Mouse (Mus musculus): ENCODE results near the gene Gnaq. TPM values are rescaled to one million over a fixed set of nuclear protein-coding genes. Genes with fewer than 3 reads are reported as not detected.

Gene Gnaq
- total and polyA plus RNA-seq, 2 experiments from 2014 or later, result 89.3 to 120 TPM

DNA sequence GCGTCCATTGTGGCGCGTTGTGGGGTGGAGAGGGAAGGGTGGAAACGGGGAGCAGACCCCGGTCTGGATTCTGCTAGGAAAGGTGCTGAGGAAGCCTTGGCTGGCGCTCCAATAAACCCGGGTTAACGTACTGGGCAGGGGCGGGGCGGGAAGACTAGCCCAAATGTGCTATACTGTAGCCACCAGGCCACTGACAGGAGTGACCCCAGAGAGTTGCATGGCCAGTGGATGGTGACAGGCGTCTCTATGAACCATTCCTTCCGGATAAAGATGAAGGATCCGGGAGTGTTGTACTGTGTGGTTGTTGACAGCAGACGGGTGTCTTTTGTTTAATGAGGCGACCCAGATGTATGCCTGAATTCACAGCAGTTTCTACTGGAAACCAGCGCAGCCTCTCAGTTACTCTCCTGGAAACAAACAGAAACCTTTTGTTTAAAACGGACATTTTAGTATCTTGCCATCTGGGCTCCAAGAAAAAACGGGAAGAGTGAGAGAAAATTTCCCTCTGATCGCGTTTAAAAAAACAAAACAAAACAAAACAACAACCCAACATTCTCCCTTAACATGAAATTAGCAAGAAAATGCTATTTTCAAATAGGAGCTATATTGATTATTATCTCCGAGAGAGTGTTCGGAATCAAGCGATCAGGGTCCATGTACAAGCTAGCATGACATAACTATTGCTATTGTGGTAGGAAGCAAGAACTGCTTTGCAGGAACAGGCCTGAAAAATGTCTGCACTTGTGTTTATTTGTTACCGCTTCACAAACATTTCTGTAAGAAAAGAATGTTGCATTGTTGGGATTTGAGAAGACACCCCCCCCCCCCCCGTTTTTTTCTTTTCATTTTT, 1.3 kb downstream of the Gnaq start:
- DNase-seq (ENCODE audit: low spot score) (peak; percentile 56), ATAC-seq (ENCODE audit: low FRiP score) (peak; percentile 36; the same call in 1 of the 2 replicates)
- Histone ChIP-seq H3K4me2 (ENCODE audit: low read depth, low read length, poor library complexity, severe bottlenecking) (peak overlapping the region; percentile 72), H3K4me1 (ENCODE audit: insufficient read depth, low read length) (peaks cover 6% of the 10 kb centered on the region; the same call in 1 of the 2 replicates), H3K27ac (ENCODE audit: low read depth, low read length) (peak overlapping the region; percentile 99), H3K4me3 (ENCODE audit: low read depth, low read length) (peak overlapping the region; percentile 90), H3K36me3 (ENCODE audit: insufficient read depth, low read length) (no peaks in the 10 kb centered on the region), H3K9me3 (ENCODE audit: low read length) (no peaks in the 10 kb centered on the region), H3K9ac (replicated peaks; ENCODE audit: low read length, poor library complexity, severe bottlenecking) (peak overlapping the region; percentile 99), H3K27me3 (ENCODE audit: insufficient read depth, low read length) (no peaks in the 10 kb centered on the region)
- no peak; the same call in 1 of the 2 replicates for TF ChIP-seq CTCF (IDR thresholded peaks at IDR 0.05)
- 4% methylated on average over 25 of the region's 25 CpGs for WGBS

DNA sequence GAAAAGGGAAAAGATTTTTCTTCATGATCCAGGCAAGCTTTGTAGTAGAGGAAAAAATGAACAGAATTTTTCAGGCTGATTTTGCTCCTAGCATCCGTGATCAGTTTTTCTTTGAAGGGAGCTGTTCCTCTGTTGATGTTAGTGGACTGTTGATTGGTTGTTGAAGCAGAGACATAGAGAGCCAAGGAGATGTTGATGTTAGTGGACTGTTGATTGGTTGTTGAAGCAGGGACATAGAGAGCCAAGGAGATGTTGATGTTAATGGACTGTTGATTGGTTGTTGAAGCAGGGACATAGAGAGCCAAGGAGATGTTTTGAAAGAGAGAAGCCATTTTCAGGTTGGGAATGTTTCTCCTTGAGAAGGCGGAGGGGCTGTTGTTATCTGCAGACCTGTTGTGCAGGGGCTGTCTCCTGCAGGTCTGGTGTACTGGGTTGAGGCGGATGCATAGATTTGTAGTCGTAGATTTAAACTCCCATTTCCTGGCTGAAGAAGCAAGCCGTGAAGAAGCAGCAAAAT, 5.5 kb downstream of the Gnaq start:
- peaks cover 18% of the 10 kb centered on the region for H3K4me1 ChIP-seq (ENCODE audit: insufficient read depth, low read length)
- ATAC-seq (ENCODE audit: low FRiP score), result no peak
- peak overlapping the region; percentile 13; the same call in 1 of the 2 replicates for H3K4me2 ChIP-seq (ENCODE audit: low read depth, low read length, poor library complexity, severe bottlenecking)
- no peak overlapping the region for H3K27ac ChIP-seq (ENCODE audit: low read depth, low read length)
- no peak overlapping the region for H3K4me3 ChIP-seq (ENCODE audit: low read depth, low read length)
- no peaks in the 10 kb centered on the region for H3K9me3 ChIP-seq (ENCODE audit: low read length)
- no peaks in the 10 kb centered on the region for H3K27me3 ChIP-seq (ENCODE audit: insufficient read depth, low read length)
- H3K36me3 ChIP-seq (ENCODE audit: insufficient read depth, low read length), result no peaks in the 10 kb centered on the region
- WGBS, result 56% methylated on average over 5 of the region's 5 CpGs
- DNase-seq (ENCODE audit: low spot score), result peak; percentile 55
- no peak overlapping the region for H3K9ac ChIP-seq (replicated peaks; ENCODE audit: low read length, poor library complexity, severe bottlenecking)
- no peak for TF ChIP-seq CTCF (IDR thresholded peaks at IDR 0.05)

DNA sequence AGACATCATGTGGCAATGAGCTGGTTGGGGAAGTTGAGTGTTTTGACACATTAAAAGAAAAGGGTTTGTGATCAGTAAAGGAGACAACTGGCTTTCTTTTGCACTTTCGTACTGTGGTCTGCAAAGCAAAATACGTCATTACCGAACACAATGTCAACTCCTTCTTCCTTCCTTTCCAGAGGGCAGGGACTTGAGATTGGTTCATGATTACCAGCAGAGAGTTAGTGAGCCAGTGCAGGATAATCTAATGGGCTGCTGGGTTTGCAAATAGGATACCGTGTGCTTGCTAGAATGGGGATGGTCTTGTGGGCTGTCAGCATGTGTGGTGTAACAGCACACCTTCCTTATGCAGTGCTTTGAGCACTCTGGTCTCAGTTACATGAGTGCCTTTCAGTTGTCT, 8.1 kb downstream of the Gnaq start:
- 59% methylated on average over 4 of the region's 4 CpGs for WGBS
- no peak for ATAC-seq (ENCODE audit: low FRiP score)

DNA sequence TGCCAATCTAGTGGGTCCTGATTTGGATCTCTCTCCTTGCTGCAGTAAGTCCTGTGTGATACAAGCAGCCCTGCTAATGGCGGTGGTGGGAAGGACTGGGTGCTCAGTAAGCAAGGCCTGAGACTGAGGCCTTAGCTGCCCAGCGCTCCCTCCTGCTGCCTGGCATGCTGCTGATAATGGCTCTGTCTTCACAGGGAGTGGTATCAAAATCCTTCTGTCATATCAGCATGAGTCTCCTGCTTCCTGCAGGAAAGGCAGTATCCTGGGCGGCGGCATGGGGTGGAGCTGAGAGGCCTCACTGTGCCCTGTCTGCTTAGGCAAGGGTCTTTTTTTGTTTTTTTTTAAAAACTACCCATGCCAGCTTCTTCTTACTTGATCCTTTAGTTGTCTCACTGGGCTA, 9.2 kb downstream of the Gnaq start:
- H3K27me3 ChIP-seq (ENCODE audit: insufficient read depth, low read length), result no peaks in the 10 kb centered on the region
- no peak for DNase-seq (ENCODE audit: low spot score)
- no peak overlapping the region for H3K27ac ChIP-seq (ENCODE audit: low read depth, low read length)
- peaks cover 12% of the 10 kb centered on the region for H3K4me1 ChIP-seq (ENCODE audit: insufficient read depth, low read length)
- H3K9ac ChIP-seq (replicated peaks; ENCODE audit: low read length, poor library complexity, severe bottlenecking), result no peak overlapping the region; the same call in 1 of the 2 replicates
- no peak for ATAC-seq (ENCODE audit: low FRiP score)
- no peak overlapping the region; the same call in 1 of the 2 replicates for H3K4me2 ChIP-seq (ENCODE audit: low read depth, low read length, poor library complexity, severe bottlenecking)
- no peak overlapping the region for H3K4me3 ChIP-seq (ENCODE audit: low read depth, low read length)
- 78% methylated on average over 4 of the region's 4 CpGs for WGBS
- TF ChIP-seq CTCF (IDR thresholded peaks at IDR 0.05), result no peak
- no peaks in the 10 kb centered on the region for H3K9me3 ChIP-seq (ENCODE audit: low read length)
- no peaks in the 10 kb centered on the region for H3K36me3 ChIP-seq (ENCODE audit: insufficient read depth, low read length)

More for the DNA sequence above, 8.1 kb downstream of the Gnaq start:
- H3K4me2 ChIP-seq (ENCODE audit: low read depth, low read length, poor library complexity, severe bottlenecking), result no peak overlapping the region
- H3K27me3 ChIP-seq (ENCODE audit: insufficient read depth, low read length), result no peaks in the 10 kb centered on the region
- no peak overlapping the region for H3K27ac ChIP-seq (ENCODE audit: low read depth, low read length)
- no peak for TF ChIP-seq CTCF (IDR thresholded peaks at IDR 0.05)
- peaks cover 12% of the 10 kb centered on the region for H3K4me1 ChIP-seq (ENCODE audit: insufficient read depth, low read length)
- DNase-seq (ENCODE audit: low spot score), result no peak
- H3K36me3 ChIP-seq (ENCODE audit: insufficient read depth, low read length), result no peaks in the 10 kb centered on the region
- no peak overlapping the region for H3K9ac ChIP-seq (replicated peaks; ENCODE audit: low read length, poor library complexity, severe bottlenecking)
- no peaks in the 10 kb centered on the region for H3K9me3 ChIP-seq (ENCODE audit: low read length)
- no peak overlapping the region for H3K4me3 ChIP-seq (ENCODE audit: low read depth, low read length)

DNA sequence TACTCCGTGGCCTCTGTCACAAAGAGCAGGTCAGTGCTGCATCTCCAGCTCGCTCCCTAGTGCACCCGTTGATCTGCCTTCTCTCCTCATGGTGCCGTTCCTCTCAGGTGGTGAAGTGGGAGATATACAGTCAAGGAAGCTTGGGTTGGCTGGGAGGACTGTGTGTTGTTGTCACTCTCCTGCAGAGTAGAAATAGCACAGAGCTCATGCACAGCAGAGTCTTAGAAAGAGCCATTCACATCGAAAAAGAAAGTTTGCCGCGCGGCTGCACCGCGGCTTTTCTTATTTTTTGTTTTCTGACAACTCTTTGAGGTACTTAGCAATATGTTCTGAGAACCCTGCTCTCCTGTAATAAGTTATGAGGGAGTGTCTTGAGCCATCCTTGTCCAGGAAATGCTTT, 10.4 kb downstream of the Gnaq start:
- Histone ChIP-seq H3K9ac (replicated peaks; ENCODE audit: low read length, poor library complexity, severe bottlenecking) (no peak overlapping the region), H3K36me3 (ENCODE audit: insufficient read depth, low read length) (no peaks in the 10 kb centered on the region), H3K27ac (ENCODE audit: low read depth, low read length) (no peak overlapping the region), H3K4me2 (ENCODE audit: low read depth, low read length, poor library complexity, severe bottlenecking) (no peak overlapping the region), H3K4me3 (ENCODE audit: low read depth, low read length) (no peak overlapping the region), H3K4me1 (ENCODE audit: insufficient read depth, low read length) (peaks cover 12% of the 10 kb centered on the region), H3K9me3 (ENCODE audit: low read length) (no peaks in the 10 kb centered on the region), H3K27me3 (ENCODE audit: insufficient read depth, low read length) (no peaks in the 10 kb centered on the region)
- ATAC-seq (ENCODE audit: low FRiP score) (no peak), DNase-seq (ENCODE audit: low spot score) (no peak)
- 91% methylated on average over 10 of the region's 10 CpGs for WGBS
- TF ChIP-seq CTCF (IDR thresholded peaks at IDR 0.05), result no peak

DNA sequence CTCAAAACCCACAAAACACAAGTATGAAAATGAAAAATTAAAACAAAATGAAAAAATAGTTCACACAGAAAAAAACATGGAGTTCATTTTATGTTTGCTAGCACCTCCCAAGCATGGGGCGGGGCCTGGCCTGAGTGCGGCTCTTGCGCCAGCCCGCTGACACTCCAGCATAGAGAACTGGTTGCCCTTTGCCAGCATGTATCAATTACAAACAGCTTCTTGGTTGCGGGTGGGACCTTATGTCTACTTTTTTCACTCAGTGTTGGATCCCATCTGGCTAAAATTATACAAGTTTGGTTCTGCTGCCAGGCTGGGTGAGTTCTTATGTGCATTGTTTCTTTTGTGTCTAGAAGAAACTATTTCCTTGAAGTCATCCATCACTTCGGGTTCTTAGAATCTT, 14.8 kb downstream of the Gnaq start:
- Histone ChIP-seq H3K9me3 (ENCODE audit: low read length) (no peaks in the 10 kb centered on the region), H3K36me3 (ENCODE audit: insufficient read depth, low read length) (no peaks in the 10 kb centered on the region), H3K4me3 (ENCODE audit: low read depth, low read length) (no peak overlapping the region), H3K4me1 (ENCODE audit: insufficient read depth, low read length) (no peaks in the 10 kb centered on the region), H3K27ac (ENCODE audit: low read depth, low read length) (no peak overlapping the region), H3K4me2 (ENCODE audit: low read depth, low read length, poor library complexity, severe bottlenecking) (no peak overlapping the region), H3K9ac (replicated peaks; ENCODE audit: low read length, poor library complexity, severe bottlenecking) (no peak overlapping the region), H3K27me3 (ENCODE audit: insufficient read depth, low read length) (no peaks in the 10 kb centered on the region)
- TF ChIP-seq CTCF (IDR thresholded peaks at IDR 0.05), result no peak
- WGBS, result 93% methylated on average over 6 of the region's 6 CpGs
- ATAC-seq (ENCODE audit: low FRiP score), result no peak
- DNase-seq (ENCODE audit: low spot score), result no peak

Data from midbrain, postnatal 0 days (tissue).